Mouse (Mus musculus): Measurements from ENCODE around the gene Ctcfl. TPM values are rescaled to one million over a fixed set of nuclear protein-coding genes. Genes with fewer than 3 reads are reported as not detected.

Gene Ctcfl
- polyA plus RNA-seq, 1 experiment from 2014 or later: not detected

DNA sequence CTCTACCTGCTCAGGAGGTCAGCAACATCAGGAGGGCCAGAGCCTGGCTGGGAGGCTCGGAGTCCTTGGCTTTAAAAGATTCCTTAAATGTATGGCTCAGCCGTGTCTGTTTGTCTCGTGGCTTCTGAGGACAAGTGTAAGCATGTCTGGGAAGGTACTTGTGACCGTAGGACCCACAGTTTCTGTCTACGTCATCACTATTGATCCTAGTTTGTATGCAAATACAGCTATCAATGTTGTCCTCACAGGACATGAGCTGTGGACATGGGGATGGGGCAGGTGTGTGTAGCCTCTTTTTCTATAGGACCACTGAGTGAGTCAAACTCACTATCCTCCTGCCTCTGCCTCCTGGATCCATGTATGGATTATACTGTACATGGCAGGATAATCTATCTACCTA, 28.7 kb upstream of the Ctcfl start:
- no peak overlapping the region for H3K4me3 ChIP-seq (ENCODE audit: low read depth, low read length)
- no peak for ATAC-seq
- no peaks in the 10 kb centered on the region for H3K36me3 ChIP-seq (ENCODE audit: insufficient read depth, low read length)
- no peak for TF ChIP-seq CTCF (IDR thresholded peaks at IDR 0.05)
- TF ChIP-seq EP300 (IDR thresholded peaks at IDR 0.05): no peak
- WGBS: 53% methylated on average over 5 of the region's 5 CpGs
- H3K27ac ChIP-seq (ENCODE audit: low read length): no peak overlapping the region
- H3K4me2 ChIP-seq (replicated peaks; ENCODE audit: low read depth, low read length): no peak overlapping the region
- no peak overlapping the region for H3K9ac ChIP-seq (replicated peaks; ENCODE audit: low read depth)
- no peaks in the 10 kb centered on the region for H3K27me3 ChIP-seq (replicated peaks; ENCODE audit: insufficient read depth, low read length)
- no peaks in the 10 kb centered on the region for H3K9me3 ChIP-seq (ENCODE audit: low read length)
- no peaks in the 10 kb centered on the region for H3K4me1 ChIP-seq (ENCODE audit: insufficient read depth, low read depth, low read length)
- DNase-seq (ENCODE audit: low spot score): no peak

- TF ChIP-seq CTCF (IDR thresholded peaks at IDR 0.05) (no peak), EP300 (IDR thresholded peaks at IDR 0.05) (no peak)
- Histone ChIP-seq H3K4me3 (ENCODE audit: low read depth, low read length) (no peak overlapping the region), H3K27me3 (replicated peaks; ENCODE audit: insufficient read depth, low read length) (no peaks in the 10 kb centered on the region), H3K9me3 (ENCODE audit: low read length) (no peaks in the 10 kb centered on the region), H3K4me1 (ENCODE audit: insufficient read depth, low read depth, low read length) (no peaks in the 10 kb centered on the region), H3K4me2 (replicated peaks; ENCODE audit: low read depth, low read length) (no peak overlapping the region), H3K27ac (ENCODE audit: low read length) (no peak overlapping the region), H3K9ac (replicated peaks; ENCODE audit: low read depth) (no peak overlapping the region), H3K36me3 (ENCODE audit: insufficient read depth, low read length) (no peaks in the 10 kb centered on the region)
- ATAC-seq (no peak), DNase-seq (ENCODE audit: low spot score) (no peak)
- WGBS: 49% methylated on average over 6 of the region's 6 CpGs
Measured at GRCm38 (mm10) chr2:173146728-173147127, 27.4 kb upstream of the Ctcfl start.

DNA sequence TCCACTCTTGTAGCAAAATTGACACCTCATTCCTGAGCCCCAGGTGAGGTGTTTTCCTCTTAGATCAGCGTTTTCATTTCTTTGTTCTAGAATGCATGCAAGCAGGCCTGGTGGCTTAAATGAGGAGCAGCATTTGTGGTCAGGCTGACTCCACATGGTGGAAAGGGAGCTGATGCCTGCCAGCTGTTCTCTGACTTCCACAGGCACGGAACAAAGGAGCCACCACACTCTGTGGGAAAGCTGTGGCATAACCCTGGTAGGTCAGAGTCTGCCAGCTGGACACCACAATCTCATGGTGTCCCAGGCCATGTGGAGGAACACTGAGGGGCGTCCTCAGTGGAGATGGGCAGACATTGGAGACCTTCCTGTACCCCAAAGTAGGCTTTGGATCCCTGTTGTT, 26.5 kb upstream of the Ctcfl start:
- no peak for ATAC-seq
- no peaks in the 10 kb centered on the region for H3K27me3 ChIP-seq (replicated peaks; ENCODE audit: insufficient read depth, low read length)
- H3K4me1 ChIP-seq (ENCODE audit: insufficient read depth, low read depth, low read length): no peaks in the 10 kb centered on the region
- WGBS: 42% methylated on average over 3 of the region's 3 CpGs
- no peak overlapping the region for H3K9ac ChIP-seq (replicated peaks; ENCODE audit: low read depth)
- DNase-seq (ENCODE audit: low spot score): no peak
- H3K36me3 ChIP-seq (ENCODE audit: insufficient read depth, low read length): no peaks in the 10 kb centered on the region
- no peaks in the 10 kb centered on the region for H3K9me3 ChIP-seq (ENCODE audit: low read length)
- no peak overlapping the region for H3K4me2 ChIP-seq (replicated peaks; ENCODE audit: low read depth, low read length)
- no peak overlapping the region for H3K4me3 ChIP-seq (ENCODE audit: low read depth, low read length)
- TF ChIP-seq CTCF (IDR thresholded peaks at IDR 0.05): no peak
- no peak for TF ChIP-seq EP300 (IDR thresholded peaks at IDR 0.05)
- H3K27ac ChIP-seq (ENCODE audit: low read length): no peak overlapping the region

GRCm38 (mm10) chr2:173143611-173144010, 24.3 kb upstream of the Ctcfl start:
- Histone ChIP-seq H3K27ac (ENCODE audit: low read length) (no peak overlapping the region), H3K4me3 (ENCODE audit: low read depth, low read length) (no peak overlapping the region), H3K4me1 (ENCODE audit: insufficient read depth, low read depth, low read length) (no peaks in the 10 kb centered on the region), H3K4me2 (replicated peaks; ENCODE audit: low read depth, low read length) (no peak overlapping the region), H3K27me3 (replicated peaks; ENCODE audit: insufficient read depth, low read length) (no peaks in the 10 kb centered on the region), H3K9me3 (ENCODE audit: low read length) (no peaks in the 10 kb centered on the region), H3K9ac (replicated peaks; ENCODE audit: low read depth) (no peak overlapping the region), H3K36me3 (ENCODE audit: insufficient read depth, low read length) (no peaks in the 10 kb centered on the region)
- TF ChIP-seq EP300 (IDR thresholded peaks at IDR 0.05) (no peak), CTCF (IDR thresholded peaks at IDR 0.05) (no peak)
- ATAC-seq (no peak), DNase-seq (ENCODE audit: low spot score) (no peak)
- WGBS: 64% methylated on average over 11 of the region's 11 CpGs

DNA sequence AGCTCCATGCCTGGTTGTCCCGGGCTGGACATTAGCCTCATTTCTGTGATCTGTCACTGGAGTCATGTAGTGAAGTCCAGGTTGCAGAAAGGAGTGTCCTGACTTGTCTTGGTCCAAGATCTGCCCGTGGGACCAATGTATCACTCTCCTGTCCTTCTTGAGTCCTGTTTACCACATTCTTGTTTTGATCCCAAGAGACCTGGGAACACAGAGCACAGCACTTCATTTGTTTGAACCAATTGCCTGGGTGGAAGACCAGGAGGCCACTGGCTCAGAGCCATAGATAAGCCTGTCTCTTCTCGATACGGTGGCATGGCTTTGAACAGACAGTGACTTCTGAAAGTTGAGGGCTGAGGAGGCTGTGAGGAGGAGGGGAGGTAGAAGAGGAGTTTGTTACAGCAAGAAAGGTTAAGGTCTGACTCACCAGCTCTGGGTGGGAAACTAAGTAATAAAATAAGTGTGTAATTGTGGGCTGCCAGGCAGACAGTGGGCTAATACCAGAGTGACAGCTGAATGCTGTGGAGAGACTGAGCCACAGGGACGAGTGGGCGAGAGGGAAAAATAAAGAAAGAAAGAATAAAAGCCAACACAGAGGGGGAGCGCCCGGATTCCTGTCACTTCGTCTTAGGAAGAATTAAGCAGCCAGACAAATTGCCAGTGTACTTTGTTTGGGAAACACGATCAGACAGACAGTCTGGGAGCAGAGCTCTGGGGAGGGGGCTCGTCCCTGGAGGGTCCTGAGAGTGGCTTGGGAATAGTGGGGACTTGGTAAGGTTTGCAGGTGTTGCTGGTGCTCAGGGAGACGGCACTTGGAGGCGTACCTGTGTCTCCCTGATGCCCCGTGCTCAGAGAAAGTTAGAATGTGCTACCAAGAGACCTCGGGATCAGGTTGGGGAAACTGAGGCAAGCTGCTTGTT, 19.3 kb upstream of the Ctcfl start:
- Histone ChIP-seq H3K27me3 (replicated peaks; ENCODE audit: insufficient read depth, low read length) (no peaks in the 10 kb centered on the region), H3K9ac (replicated peaks; ENCODE audit: low read depth) (no peak overlapping the region), H3K9me3 (ENCODE audit: low read length) (no peaks in the 10 kb centered on the region), H3K4me2 (replicated peaks; ENCODE audit: low read depth, low read length) (no peak overlapping the region), H3K27ac (ENCODE audit: low read length) (no peak overlapping the region), H3K4me1 (ENCODE audit: insufficient read depth, low read depth, low read length) (no peaks in the 10 kb centered on the region), H3K4me3 (ENCODE audit: low read depth, low read length) (no peak overlapping the region), H3K36me3 (ENCODE audit: insufficient read depth, low read length) (no peaks in the 10 kb centered on the region)
- TF ChIP-seq EP300 (IDR thresholded peaks at IDR 0.05): no peak
- no peak for TF ChIP-seq CTCF (IDR thresholded peaks at IDR 0.05)
- 47% methylated on average over 15 of the region's 15 CpGs for WGBS
- no peak for ATAC-seq
- DNase-seq (ENCODE audit: low spot score): no peak

GRCm38 (mm10) chr2:173134695-173135094, 15.4 kb upstream of the Ctcfl start:
- H3K27me3 ChIP-seq (replicated peaks; ENCODE audit: insufficient read depth, low read length): no peaks in the 10 kb centered on the region
- TF ChIP-seq CTCF (IDR thresholded peaks at IDR 0.05) (no peak), EP300 (IDR thresholded peaks at IDR 0.05) (no peak)
- WGBS: 32% methylated on average over 9 of the region's 9 CpGs
- DNase-seq (ENCODE audit: low spot score) (no peak), ATAC-seq (no peak)
- H3K27ac ChIP-seq (ENCODE audit: low read length): no peak overlapping the region
- no peak overlapping the region for H3K9ac ChIP-seq (replicated peaks; ENCODE audit: low read depth)
- H3K4me3 ChIP-seq (ENCODE audit: low read depth, low read length): no peak overlapping the region
- H3K4me2 ChIP-seq (replicated peaks; ENCODE audit: low read depth, low read length): no peak overlapping the region
- no peaks in the 10 kb centered on the region for H3K9me3 ChIP-seq (ENCODE audit: low read length)
- H3K4me1 ChIP-seq (ENCODE audit: insufficient read depth, low read depth, low read length): no peaks in the 10 kb centered on the region
- no peaks in the 10 kb centered on the region for H3K36me3 ChIP-seq (ENCODE audit: insufficient read depth, low read length)
